Mouse (Mus musculus): ENCODE data around the gene Grk6. TPM values are rescaled to one million over a fixed set of nuclear protein-coding genes. Genes with fewer than 3 reads are reported as not detected.

Gene Grk6
- 32.7 and 40.8 TPM in 2 replicates for polyA plus RNA-seq (2015; fragmentation: Nextera tagmentation; extraction: Ambion mirVana)

GRCm38 (mm10) chr13:55444937-55445315 lies at the start of gene Grk6:
Gene Grk6 (plus strand): TSS chr13:55445072.

DNA sequence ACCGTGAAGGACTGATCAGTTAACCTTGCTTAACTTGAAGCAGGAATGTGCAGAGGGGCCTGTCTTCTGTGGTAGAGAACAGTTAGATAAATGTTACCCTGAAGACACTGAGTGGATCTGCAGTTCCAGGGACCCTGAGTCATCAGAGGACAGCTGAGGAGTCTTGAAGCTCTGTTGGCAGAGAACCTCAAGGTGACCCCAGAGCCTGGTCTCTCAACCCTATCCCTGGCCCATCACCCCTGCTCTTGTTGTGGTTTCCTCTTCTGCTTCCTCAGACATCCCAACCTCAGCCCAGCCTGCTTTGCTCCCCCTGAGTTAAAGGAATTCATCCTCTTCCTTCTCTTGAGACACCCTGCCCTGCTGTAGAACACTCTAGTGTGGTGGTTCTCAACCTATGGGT lies 46.8 kb upstream of the Grk6 start, which contains the start of gene Slc34a1:
TSS of gene Slc34a1 (plus strand) at position 100 of the 400 bp plus-strand sequence.

GRCm38 (mm10) chr13:55414743-55415380 lies 30.0 kb upstream of the Grk6 start, which contains the start of gene Pfn3:
Gene Pfn3 (minus strand): TSS chr13:55415232.

GRCm38 (mm10) chr13:55426613-55427012 lies 18.3 kb upstream of the Grk6 start, which contains the start of gene F12:
Gene F12 (minus strand): TSS chr13:55426793.

GRCm38 (mm10) chr13:55464027-55464884 lies 19.4 kb downstream of the Grk6 start, which contains the start of gene Prr7:
Gene Prr7 (plus strand): TSS chr13:55464267.

GRCm38 (mm10) chr13:55487578-55488498 lies 43.0 kb downstream of the Grk6 start, which contains the start of gene Dbn1:
Gene Dbn1 (minus strand): TSS chr13:55488111.

Other genes with a start within 250 kb of the Grk6 start
- gene Nsd1, start 235.3 kb upstream of the Grk6 start, polyA plus RNA-seq (2015; fragmentation: Nextera tagmentation; extraction: Ambion mirVana) = 33.2 and 37.8 TPM in 2 replicates
- gene Prelid1, start 124.6 kb upstream of the Grk6 start, polyA plus RNA-seq (2015; fragmentation: Nextera tagmentation; extraction: Ambion mirVana) = 187 and 204 TPM in 2 replicates
- gene Rab24, start 123.1 kb upstream of the Grk6 start, polyA plus RNA-seq (2015; fragmentation: Nextera tagmentation; extraction: Ambion mirVana) = 63.1 and 67.9 TPM in 2 replicates
- gene Mxd3, start 115.2 kb upstream of the Grk6 start, polyA plus RNA-seq (2015; fragmentation: Nextera tagmentation; extraction: Ambion mirVana) = 36.7 and 38.4 TPM in 2 replicates
- 62.5 and 62.6 TPM in 2 replicates for gene Lman2, start 82.3 kb upstream of the Grk6 start, polyA plus RNA-seq (2015; fragmentation: Nextera tagmentation; extraction: Ambion mirVana)
- gene Rgs14, start 75.3 kb upstream of the Grk6 start, polyA plus RNA-seq (2015; fragmentation: Nextera tagmentation; extraction: Ambion mirVana) = 7.7 and 10.3 TPM in 2 replicates
- not detected in 2 replicates for gene Slc34a1, start 46.9 kb upstream of the Grk6 start, polyA plus RNA-seq (2015; fragmentation: Nextera tagmentation; extraction: Ambion mirVana)
- not detected in 2 replicates for gene Pfn3, start 29.8 kb upstream of the Grk6 start, polyA plus RNA-seq (2015; fragmentation: Nextera tagmentation; extraction: Ambion mirVana)
- gene F12, start 18.3 kb upstream of the Grk6 start, polyA plus RNA-seq (2015; fragmentation: Nextera tagmentation; extraction: Ambion mirVana) = 0.15 and 0.16 TPM in 2 replicates
- gene Prr7, start 19.2 kb downstream of the Grk6 start, polyA plus RNA-seq (2015; fragmentation: Nextera tagmentation; extraction: Ambion mirVana) = 0.14 and 0.28 TPM in 2 replicates
- 16.3 and 20.8 TPM in 2 replicates for gene Dbn1, start 43.0 kb downstream of the Grk6 start, polyA plus RNA-seq (2015; fragmentation: Nextera tagmentation; extraction: Ambion mirVana)
- gene Pdlim7, start 68.6 kb downstream of the Grk6 start, polyA plus RNA-seq (2015; fragmentation: Nextera tagmentation; extraction: Ambion mirVana) = 37.8 and 45.4 TPM in 2 replicates
- 36.9 and 49.7 TPM in 2 replicates for gene Dok3, start 84.2 kb downstream of the Grk6 start, polyA plus RNA-seq (2015; fragmentation: Nextera tagmentation; extraction: Ambion mirVana)
- gene Ddx41, start 91.6 kb downstream of the Grk6 start, polyA plus RNA-seq (2015; fragmentation: Nextera tagmentation; extraction: Ambion mirVana) = 29.2 and 35.3 TPM in 2 replicates
- 15.4 and 18.8 TPM in 2 replicates for gene Fam193b, start 126.0 kb downstream of the Grk6 start, polyA plus RNA-seq (2015; fragmentation: Nextera tagmentation; extraction: Ambion mirVana)
- 68.1 and 69.0 TPM in 2 replicates for gene Tmed9, start 128.7 kb downstream of the Grk6 start, polyA plus RNA-seq (2015; fragmentation: Nextera tagmentation; extraction: Ambion mirVana)
- 7.9 and 9.8 TPM in 2 replicates for gene B4galt7, start 154.8 kb downstream of the Grk6 start, polyA plus RNA-seq (2015; fragmentation: Nextera tagmentation; extraction: Ambion mirVana)
- gene Caml, start 177.9 kb downstream of the Grk6 start, polyA plus RNA-seq (2015; fragmentation: Nextera tagmentation; extraction: Ambion mirVana) = 25.8 and 31.1 TPM in 2 replicates
- 25.3 and 27.0 TPM in 2 replicates for gene Ddx46, start 190.0 kb downstream of the Grk6 start, polyA plus RNA-seq (2015; fragmentation: Nextera tagmentation; extraction: Ambion mirVana)
- gene B230219D22Rik, start 248.1 kb downstream of the Grk6 start, polyA plus RNA-seq (2015; fragmentation: Nextera tagmentation; extraction: Ambion mirVana) = 17.7 and 20.2 TPM in 2 replicates